Mouse (Mus musculus): ENCODE measurements around the gene Tmed8. TPM values are rescaled to one million over a fixed set of nuclear protein-coding genes. Genes with fewer than 3 reads are reported as not detected.
"Not testable (repeated sequence)": the region's sequence is repeated elsewhere in the genome, so short reads cannot be mapped to it uniquely, and the experiment has no call there.

Tmed8 gene
- polyA plus RNA-seq, 1 experiment from 2014 or later = 1.5 TPM

DNA sequence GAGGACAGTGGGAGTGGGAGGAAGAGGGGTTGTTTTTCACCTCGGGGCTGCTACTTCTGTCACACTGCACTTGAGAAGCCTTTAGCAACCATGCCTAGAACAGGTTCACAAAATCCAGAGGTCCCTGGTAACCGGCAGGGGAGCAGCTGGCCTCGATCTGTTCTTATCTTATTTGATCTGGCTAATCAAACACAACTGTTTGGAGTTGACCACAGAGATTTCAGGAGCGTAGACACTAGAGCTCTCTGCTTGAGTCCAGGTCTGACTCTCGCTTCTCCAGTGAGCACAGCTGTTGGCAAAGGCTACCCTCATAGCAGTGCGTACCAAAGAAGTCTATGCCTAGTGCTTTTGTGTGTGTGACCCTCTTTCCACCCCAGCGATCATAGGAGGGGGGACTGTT lies 42.2 kb downstream of the Tmed8 start:
- Histone ChIP-seq H3K27ac (replicated peaks) (no peak overlapping the region), H3K4me2 (no peak overlapping the region), H3K4me3 (no peak overlapping the region)

DNA sequence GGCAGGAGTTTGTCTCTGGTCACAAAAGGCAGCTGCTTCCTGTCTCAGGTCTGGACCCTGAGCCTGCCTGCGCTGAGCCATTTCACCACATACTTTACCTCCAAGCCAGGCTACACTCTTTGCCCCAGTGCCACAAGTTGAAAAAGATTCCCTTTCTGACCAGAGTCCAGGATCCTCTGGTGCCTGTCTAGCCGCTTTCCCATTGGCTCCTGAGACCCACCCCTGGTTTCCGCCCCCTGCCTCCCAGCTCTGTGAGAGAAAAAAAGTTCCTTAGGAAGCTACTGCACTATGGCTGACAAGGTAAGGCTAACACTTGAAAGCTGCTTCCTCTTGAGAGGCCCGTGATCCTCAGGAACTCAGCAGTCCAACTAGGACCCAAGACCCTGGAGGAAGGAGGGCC lies 42.9 kb downstream of the Tmed8 start:
- 46% methylated on average over 4 of the region's 4 CpGs for WGBS
- H3K9me3 ChIP-seq = peaks cover 3% of the 10 kb centered on the region; the same call in 1 of the 2 replicates
- no peaks in the 10 kb centered on the region for H3K27me3 ChIP-seq (replicated peaks)
- no peak for ATAC-seq (ENCODE audit: extremely low read depth, insufficient number of reproducible peaks, low FRiP score, low TSS enrichment)
- peaks cover 8% of the 10 kb centered on the region; the same call in 1 of the 2 replicates for H3K4me1 ChIP-seq
- peak overlapping the region; percentile 18; the same call in 1 of the 2 replicates for H3K4me2 ChIP-seq
- peak overlapping the region; percentile 24; the same call in 1 of the 2 replicates for H3K9ac ChIP-seq
- H3K27ac ChIP-seq (replicated peaks) = no peak overlapping the region
- H3K36me3 ChIP-seq = peaks cover 30% of the 10 kb centered on the region
- H3K4me3 ChIP-seq = no peak overlapping the region

More for the DNA sequence above, 42.2 kb downstream of the Tmed8 start:
- H3K4me1 ChIP-seq = peaks cover 8% of the 10 kb centered on the region; the same call in 1 of the 2 replicates
- H3K27me3 ChIP-seq (replicated peaks) = no peaks in the 10 kb centered on the region
- H3K9ac ChIP-seq = no peak overlapping the region
- no peak for ATAC-seq (ENCODE audit: extremely low read depth, insufficient number of reproducible peaks, low FRiP score, low TSS enrichment)
- no peaks in the 10 kb centered on the region for H3K9me3 ChIP-seq
- 73% methylated on average over 7 of the region's 7 CpGs for WGBS
- peaks cover 35% of the 10 kb centered on the region for H3K36me3 ChIP-seq

DNA sequence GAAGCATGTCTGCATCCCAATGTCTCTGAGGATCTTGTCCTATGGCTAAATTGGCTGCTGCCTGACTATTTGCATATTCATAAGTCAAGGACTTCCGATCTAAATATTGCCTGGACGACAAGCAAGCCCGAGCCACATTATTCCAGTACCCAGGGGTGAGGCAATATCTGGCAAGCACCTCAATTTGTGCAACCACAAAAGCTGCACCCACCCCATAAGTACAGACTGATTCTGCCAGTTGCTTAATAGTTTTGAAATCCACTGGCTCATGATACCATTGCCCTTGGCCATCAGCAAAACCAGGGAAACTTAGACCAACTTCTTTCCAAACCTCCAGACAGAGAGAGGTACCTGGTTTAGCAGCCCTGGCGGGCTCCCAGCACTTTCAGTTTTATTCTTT lies 45.8 kb downstream of the Tmed8 start:
- H3K27me3 ChIP-seq (replicated peaks); H3K4me3 ChIP-seq; H3K9ac ChIP-seq; H3K4me2 ChIP-seq; H3K27ac ChIP-seq (replicated peaks); H3K4me1 ChIP-seq; ATAC-seq (ENCODE audit: extremely low read depth, insufficient number of reproducible peaks, low FRiP score, low TSS enrichment); H3K9me3 ChIP-seq: not testable (repeated sequence)
- peaks cover 22% of the 10 kb centered on the region for H3K36me3 ChIP-seq
- 89% methylated on average over 4 of the region's 4 CpGs for WGBS

DNA sequence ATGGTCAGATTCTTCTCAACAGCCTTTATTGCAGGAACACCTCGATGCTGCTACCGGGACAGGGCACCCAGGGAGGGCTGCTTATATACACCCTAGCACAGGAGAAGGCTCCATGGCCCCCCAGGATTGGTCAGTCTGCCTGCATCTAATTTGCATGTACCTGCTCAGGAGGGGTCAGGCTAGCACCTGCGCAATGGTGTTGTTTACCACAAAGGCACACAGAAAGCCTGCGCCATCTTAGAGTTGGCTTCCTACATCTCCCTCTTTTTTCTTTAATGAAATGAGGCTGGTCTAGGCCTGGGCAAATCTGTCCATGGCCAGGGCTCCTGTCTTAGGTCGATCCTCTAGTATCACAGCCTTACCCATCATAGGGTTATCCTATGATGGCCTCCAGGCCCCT lies 50.8 kb downstream of the Tmed8 start:
- no peak for ATAC-seq (ENCODE audit: extremely low read depth, insufficient number of reproducible peaks, low FRiP score, low TSS enrichment)
- H3K27me3 ChIP-seq (replicated peaks) = no peaks in the 10 kb centered on the region
- H3K9me3 ChIP-seq = peaks cover 8% of the 10 kb centered on the region; the same call in 1 of the 2 replicates
- 95% methylated on average over 5 of the region's 5 CpGs for WGBS
- no peak overlapping the region for H3K4me3 ChIP-seq
- H3K36me3 ChIP-seq = peaks cover 19% of the 10 kb centered on the region
- no peak overlapping the region for H3K27ac ChIP-seq (replicated peaks)
- peaks cover 18% of the 10 kb centered on the region for H3K4me1 ChIP-seq
- no peak overlapping the region for H3K9ac ChIP-seq
- no peak overlapping the region for H3K4me2 ChIP-seq

DNA sequence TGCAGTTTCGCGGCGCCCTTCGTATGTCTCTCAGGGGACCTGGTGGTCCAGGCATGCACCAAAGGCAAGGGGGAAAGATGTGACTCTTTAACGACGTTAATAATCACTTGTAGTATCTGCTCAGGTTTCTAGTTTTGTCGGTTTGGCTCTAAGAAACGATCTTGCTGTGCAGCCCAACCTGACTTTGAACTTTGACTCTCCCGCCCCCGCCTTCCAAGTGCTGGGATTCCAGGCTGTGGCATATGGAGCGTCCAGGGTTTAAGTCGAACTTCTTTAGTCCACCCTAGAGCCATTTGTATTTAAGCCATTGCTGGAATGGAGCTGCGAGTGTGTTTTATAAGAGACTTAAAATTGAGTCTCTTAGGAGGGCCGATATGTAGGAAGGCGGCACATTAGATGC lies 52.1 kb downstream of the Tmed8 start:
- peak overlapping the region; percentile 86 for H3K4me3 ChIP-seq
- H3K4me1 ChIP-seq = peaks cover 18% of the 10 kb centered on the region
- peak overlapping the region; percentile 84 for H3K4me2 ChIP-seq
- H3K27me3 ChIP-seq (replicated peaks) = no peaks in the 10 kb centered on the region
- peaks cover 8% of the 10 kb centered on the region; the same call in 1 of the 2 replicates for H3K9me3 ChIP-seq
- 14% methylated on average over 15 of the region's 15 CpGs for WGBS
- ATAC-seq (ENCODE audit: extremely low read depth, insufficient number of reproducible peaks, low FRiP score, low TSS enrichment) = no peak
- peaks cover 26% of the 10 kb centered on the region for H3K36me3 ChIP-seq
- peak overlapping the region; percentile 96 for H3K27ac ChIP-seq (replicated peaks)
- H3K9ac ChIP-seq = peak overlapping the region; percentile 87

DNA sequence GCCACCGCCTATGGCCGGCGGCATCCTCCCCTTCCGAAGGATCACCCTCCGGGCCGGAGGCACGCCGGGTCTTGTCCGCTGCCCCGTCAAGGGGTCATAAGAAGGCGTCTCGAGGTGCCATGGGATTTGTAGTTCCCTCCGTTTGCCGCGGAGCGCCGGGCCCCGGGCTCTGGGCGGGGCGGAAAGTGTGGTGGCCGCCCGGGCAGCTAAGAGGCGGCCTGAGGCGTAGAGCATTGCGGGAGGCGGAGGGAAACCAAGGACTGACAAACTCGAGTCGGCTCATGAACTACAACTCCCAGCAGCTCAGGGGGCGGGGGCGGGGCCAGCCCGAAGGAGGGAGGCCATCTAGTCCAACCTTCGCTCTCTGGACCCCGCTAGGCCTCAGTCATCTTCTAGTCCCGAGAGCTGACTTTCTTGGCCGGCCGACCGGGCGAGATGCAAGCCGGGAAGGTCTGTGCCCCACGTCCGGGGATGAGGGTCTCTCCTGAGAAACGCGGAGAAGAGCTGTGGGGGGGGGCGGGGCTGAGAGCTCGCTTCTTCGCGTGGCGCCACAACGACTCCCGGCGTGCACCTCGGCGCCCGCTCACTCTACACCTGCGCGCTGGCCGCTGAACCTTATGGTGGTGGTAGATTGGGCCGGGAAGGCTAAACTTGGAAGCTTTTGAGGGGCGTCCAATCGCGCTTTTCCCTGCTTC lies 52.7 kb downstream of the Tmed8 start, which contains the start of gene Pomt2:
Gene Pomt2, minus strand, starts transcription at position 574 of the 695 bp plus-strand sequence.
- peak within 1 kb of the TSS; percentile 84 for H3K4me2 ChIP-seq
- H3K9ac ChIP-seq = peak within 1 kb of the TSS; percentile 87
- H3K36me3 ChIP-seq = peaks cover 24% of the 10 kb centered on the region
- no peaks in the 10 kb centered on the region for H3K27me3 ChIP-seq (replicated peaks)
- H3K4me1 ChIP-seq = peaks cover 18% of the 10 kb centered on the region
- peak within 1 kb of the TSS; percentile 86 for H3K4me3 ChIP-seq
- WGBS = under 1% methylated on average over 60 of the region's 61 CpGs
- H3K27ac ChIP-seq (replicated peaks) = peak within 1 kb of the TSS; percentile 96
- ATAC-seq (ENCODE audit: extremely low read depth, insufficient number of reproducible peaks, low FRiP score, low TSS enrichment) = peak; percentile 96
- H3K9me3 ChIP-seq = peaks cover 6% of the 10 kb centered on the region; the same call in 1 of the 2 replicates

DNA sequence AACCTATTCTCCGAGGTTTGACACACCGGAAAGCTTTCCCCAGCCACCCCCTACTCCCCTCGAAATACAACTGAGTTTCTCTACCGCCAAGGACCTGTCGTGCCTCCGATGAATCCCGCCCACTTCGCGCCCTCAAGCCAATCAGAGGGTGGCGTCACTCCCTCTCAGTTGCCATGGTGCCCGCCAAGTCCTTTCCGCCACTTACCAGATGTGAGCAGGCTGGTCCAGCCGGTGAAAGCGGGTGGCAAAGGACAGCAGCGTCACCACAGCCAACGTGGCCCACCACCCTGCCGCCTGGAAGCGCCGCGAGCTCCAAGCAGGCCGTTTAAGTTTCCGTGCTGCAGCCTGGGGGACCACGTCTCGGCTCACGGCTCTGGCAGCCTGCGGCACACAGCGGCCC lies 53.3 kb downstream of the Tmed8 start, which contains the start of gene Gstz1:
Gene Gstz1, plus strand, starts transcription at position 200 of the 400 bp plus-strand sequence.
- Histone ChIP-seq H3K4me3 (peak within 1 kb of the TSS; percentile 86), H3K27ac (replicated peaks) (peak within 1 kb of the TSS; percentile 96)
- under 1% methylated on average over 27 of the region's 27 CpGs for WGBS

DNA sequence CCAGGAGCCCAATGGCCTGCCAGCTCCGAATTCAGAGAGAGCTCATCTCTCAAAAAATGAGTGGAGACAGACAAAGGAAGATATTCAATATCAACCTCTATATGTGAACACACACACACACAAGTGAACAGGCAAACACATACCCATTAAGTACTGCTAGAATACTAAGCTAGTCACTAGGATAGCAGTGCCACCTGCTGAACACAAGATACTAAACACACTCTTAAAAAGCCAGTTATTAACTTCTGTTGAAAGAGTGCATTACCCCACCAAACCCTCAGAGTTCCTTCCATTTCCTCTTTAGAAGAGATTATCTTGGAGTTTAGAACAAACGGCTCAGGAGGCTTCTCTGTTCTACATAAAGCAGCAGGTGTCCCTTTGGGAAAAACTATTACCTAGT lies 58.1 kb downstream of the Tmed8 start:
- no peak overlapping the region for H3K4me3 ChIP-seq
- no peak overlapping the region for H3K4me2 ChIP-seq
- peaks cover 29% of the 10 kb centered on the region for H3K4me1 ChIP-seq
- no peak for ATAC-seq (ENCODE audit: extremely low read depth, insufficient number of reproducible peaks, low FRiP score, low TSS enrichment)
- no peaks in the 10 kb centered on the region for H3K27me3 ChIP-seq (replicated peaks)
- H3K36me3 ChIP-seq = peaks cover 23% of the 10 kb centered on the region
- H3K9me3 ChIP-seq = no peaks in the 10 kb centered on the region
- H3K9ac ChIP-seq = no peak overlapping the region
- WGBS = 61% methylated on average over 2 of the region's 2 CpGs
- no peak overlapping the region for H3K27ac ChIP-seq (replicated peaks)

More for the DNA sequence above, 53.3 kb downstream of the Tmed8 start, which contains the start of gene Gstz1:
- no peaks in the 10 kb centered on the region for H3K27me3 ChIP-seq (replicated peaks)
- peak within 1 kb of the TSS; percentile 87 for H3K9ac ChIP-seq
- 0 out of 2 replicates have a peak, but pooled peaks cover 3% of the 10 kb centered on the region for H3K9me3 ChIP-seq
- H3K4me2 ChIP-seq = peak within 1 kb of the TSS; percentile 84
- peaks cover 21% of the 10 kb centered on the region for H3K36me3 ChIP-seq
- ATAC-seq (ENCODE audit: extremely low read depth, insufficient number of reproducible peaks, low FRiP score, low TSS enrichment) = peak; percentile 78
- peaks cover 23% of the 10 kb centered on the region for H3K4me1 ChIP-seq

DNA sequence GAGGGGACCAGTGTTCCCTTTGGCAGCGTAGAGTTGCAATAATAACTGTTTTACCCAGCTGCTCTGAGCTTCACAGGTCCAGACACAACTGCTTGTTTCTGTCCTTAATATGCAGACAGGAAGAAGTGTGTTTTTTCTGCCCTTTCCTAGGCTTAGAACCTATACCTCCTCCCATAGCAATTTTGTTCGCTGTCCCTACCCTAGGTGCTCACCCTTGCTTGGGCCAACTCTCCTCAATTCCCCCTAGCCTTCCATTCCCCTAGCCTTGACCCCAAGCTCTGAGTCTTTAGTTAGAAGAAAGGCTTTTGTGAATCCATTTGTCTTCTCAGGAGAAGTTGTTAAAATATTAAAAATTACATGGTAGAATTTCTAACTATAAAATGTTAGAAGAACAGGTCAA lies 61.5 kb downstream of the Tmed8 start:
- ATAC-seq (ENCODE audit: extremely low read depth, insufficient number of reproducible peaks, low FRiP score, low TSS enrichment) = no peak
- no peaks in the 10 kb centered on the region for H3K27me3 ChIP-seq (replicated peaks)
- H3K27ac ChIP-seq (replicated peaks) = no peak overlapping the region
- H3K9me3 ChIP-seq = no peaks in the 10 kb centered on the region
- 78% methylated on average over 2 of the region's 2 CpGs for WGBS
- H3K4me2 ChIP-seq = no peak overlapping the region
- peaks cover 37% of the 10 kb centered on the region for H3K36me3 ChIP-seq
- H3K4me3 ChIP-seq = no peak overlapping the region
- peaks cover 19% of the 10 kb centered on the region for H3K4me1 ChIP-seq
- no peak overlapping the region for H3K9ac ChIP-seq

DNA sequence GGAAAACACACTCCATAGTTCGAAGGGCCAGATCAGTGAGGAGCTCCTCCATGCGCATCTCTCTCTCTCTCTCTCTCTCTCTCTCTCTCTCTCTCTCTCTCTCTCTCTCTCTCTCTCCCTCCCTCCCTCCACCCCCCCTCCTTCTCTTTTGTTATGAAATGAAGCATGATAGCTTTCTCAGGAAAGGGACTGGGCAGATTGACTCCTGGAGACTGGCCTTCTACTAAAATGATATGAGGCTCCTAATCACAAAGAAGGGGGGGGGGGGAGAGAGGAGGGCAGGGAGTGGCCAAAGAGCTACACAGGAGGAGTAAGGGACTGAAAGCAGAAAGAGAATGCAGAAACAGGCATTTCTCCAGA lies 61.9 kb downstream of the Tmed8 start:
- 86% methylated on average over 2 of the region's 2 CpGs for WGBS
- H3K4me1 ChIP-seq = peaks cover 19% of the 10 kb centered on the region
- no peak for ATAC-seq (ENCODE audit: extremely low read depth, insufficient number of reproducible peaks, low FRiP score, low TSS enrichment)
- H3K4me3 ChIP-seq = no peak overlapping the region
- no peak overlapping the region for H3K4me2 ChIP-seq
- peaks cover 37% of the 10 kb centered on the region for H3K36me3 ChIP-seq
- H3K27me3 ChIP-seq (replicated peaks) = no peaks in the 10 kb centered on the region
- H3K27ac ChIP-seq (replicated peaks) = no peak overlapping the region
- H3K9ac ChIP-seq = no peak overlapping the region
- H3K9me3 ChIP-seq = no peaks in the 10 kb centered on the region

DNA sequence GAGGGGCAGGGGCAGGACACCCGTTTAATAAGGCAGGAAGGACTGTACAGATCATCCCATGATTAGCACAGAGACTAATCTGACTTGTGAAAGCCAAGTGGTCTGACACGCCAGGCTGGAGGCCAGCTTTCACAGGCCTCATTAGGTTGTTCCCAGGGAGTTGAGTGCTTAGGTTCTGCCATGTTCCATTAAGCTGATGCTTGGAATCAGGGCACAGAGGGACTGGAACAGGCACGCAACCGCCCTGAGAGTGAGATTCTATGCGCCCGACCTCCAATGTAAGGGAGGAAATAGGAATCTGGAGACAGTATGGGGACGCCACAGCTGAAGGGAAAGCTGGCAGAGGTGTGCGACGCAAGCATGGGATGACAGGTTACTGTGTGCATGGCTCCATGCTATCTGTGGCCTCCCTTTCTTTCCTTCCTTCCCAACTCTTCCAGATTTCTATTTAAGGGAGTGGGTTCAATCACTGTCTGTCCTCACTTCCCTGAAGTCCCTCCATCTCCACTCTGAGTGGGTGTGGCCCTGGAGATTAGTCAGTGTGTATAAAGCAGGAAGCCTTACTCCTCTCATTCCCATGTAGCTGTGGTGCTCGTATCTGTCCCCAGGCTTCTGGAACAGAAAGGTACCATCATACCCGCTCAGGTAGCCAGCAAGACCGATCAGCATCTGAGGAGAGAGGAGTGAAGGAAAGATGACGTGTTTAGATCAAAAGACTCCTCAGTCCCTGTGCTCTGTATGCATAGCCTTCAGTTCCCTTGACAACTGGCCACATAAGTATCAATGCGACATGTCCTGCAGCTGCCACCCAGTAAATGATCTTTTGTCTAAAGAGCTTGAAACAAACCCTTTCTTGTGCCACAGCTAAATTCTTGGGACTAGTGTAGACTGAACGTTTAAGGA lies 62.6 kb downstream of the Tmed8 start:
- Histone ChIP-seq H3K4me2 (no peak overlapping the region), H3K4me1 (peaks cover 22% of the 10 kb centered on the region), H3K36me3 (peaks cover 42% of the 10 kb centered on the region), H3K9me3 (no peaks in the 10 kb centered on the region), H3K27ac (replicated peaks) (no peak overlapping the region), H3K27me3 (replicated peaks) (no peaks in the 10 kb centered on the region), H3K9ac (no peak overlapping the region), H3K4me3 (no peak overlapping the region)
- no peak for ATAC-seq (ENCODE audit: extremely low read depth, insufficient number of reproducible peaks, low FRiP score, low TSS enrichment)
- 80% methylated on average over 15 of the region's 15 CpGs for WGBS
